Mouse (Mus musculus) cerebellum, adult 11-12 months (tissue): Measurements from ENCODE around the gene Nppb.

Experiments
- DNase-seq: peaks from one replicate; pipeline ENCODE4 v3.0.0; 2022

Gene Nppb

DNA sequence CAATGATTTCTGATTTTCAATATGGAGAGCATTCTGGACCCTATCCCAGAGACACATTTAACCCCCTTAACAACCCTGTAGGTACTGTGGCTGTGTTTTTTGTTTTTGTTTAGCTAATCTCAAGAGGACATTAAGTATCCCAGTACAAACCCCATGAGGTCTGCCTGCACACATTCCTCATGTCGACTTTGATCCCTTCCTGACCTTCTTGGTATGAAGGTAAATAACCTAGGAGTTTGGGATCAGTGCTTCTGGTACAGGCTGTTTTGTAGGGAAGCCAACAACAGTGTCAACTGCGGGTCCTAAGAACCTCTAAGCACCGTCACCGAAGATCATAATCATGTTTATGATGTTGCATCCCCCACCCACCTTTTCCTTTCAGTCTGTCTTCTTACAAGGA is 7.9 kb upstream of the Nppb start:
- DNase-seq, result no peak

DNA sequence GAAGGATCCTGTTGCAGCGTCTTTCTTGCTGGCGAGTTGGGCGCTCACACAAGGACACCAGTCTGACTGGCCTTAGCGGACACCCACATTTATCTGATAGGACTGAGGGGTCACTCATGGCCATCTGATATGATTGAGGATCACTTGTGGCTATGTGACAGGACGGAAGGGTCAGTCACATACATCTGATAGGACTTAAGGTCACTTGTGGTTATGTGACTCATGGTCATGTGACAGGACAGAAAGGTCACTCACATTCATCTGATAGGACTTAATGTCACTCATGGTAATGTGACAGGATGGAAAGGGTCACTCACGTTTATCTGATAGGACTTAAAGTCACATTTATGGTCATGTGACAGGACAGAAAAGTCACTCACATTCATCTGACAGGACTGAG is 7.2 kb upstream of the Nppb start:
- DNase-seq, result no peak

GRCm38 (mm10) chr4:147979441-147979860 is 6.1 kb upstream of the Nppb start:
- DNase-seq, result no peak

- DNase-seq, result no peak
These were observed 8.0 kb downstream of the Nppb start for GRCm38 (mm10) chr4:147993571-147994095.

DNA sequence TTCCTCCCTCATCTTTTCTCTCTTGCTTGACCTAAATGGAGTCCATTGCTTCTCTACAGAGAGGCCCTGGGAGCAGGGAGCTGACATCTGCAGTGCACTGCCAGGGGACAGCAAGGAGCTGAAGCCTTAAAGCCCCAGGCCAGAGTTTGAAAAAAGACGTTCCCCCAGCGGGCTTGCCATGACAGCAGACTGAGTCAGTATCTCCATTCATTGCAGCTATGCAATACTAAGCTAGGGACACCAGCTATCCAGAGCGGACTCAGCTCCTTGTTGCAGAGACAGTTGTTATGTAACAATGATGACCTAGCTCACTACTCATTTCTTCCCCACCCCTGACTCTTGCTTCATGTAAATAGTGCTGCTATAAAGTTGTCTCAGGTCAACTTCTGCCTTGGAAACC is 9.7 kb downstream of the Nppb start:
- DNase-seq, result no peak

- DNase-seq, result no peak
These were observed 14.7 kb downstream of the Nppb start, which contains the start of gene Nppa for GRCm38 (mm10) chr4:148000202-148000772. Gene Nppa, plus strand, starts transcription at chr4:148000722.

DNA sequence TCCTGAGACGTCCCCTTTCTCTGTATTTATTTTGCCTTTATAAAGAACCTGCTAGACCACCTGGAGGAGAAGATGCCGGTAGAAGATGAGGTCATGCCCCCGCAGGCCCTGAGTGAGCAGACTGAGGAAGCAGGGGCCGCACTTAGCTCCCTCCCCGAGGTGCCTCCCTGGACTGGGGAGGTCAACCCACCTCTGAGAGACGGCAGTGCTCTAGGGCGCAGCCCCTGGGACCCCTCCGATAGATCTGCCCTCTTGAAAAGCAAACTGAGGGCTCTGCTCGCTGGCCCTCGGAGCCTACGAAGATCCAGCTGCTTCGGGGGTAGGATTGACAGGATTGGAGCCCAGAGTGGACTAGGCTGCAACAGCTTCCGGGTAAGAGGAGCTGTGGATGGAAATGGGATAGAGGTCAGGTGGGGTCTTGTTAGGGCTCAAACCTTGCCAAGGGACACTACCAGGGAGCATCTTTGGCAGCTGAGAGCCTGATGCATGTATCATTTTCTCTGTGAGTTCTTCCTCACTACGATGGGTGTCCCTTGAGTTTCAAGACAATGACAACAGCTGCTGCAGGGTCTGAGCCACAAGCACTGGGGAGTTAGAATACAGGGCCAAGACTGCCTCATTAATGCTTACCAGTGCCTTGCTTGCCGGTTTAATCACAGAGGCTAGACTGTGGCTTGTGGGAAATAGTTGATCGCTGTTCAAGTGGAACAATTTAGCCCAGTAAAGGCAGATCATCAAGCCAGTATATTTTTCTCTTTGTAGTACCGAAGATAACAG is 15.6 kb downstream of the Nppb start:
- no peak for DNase-seq

DNA sequence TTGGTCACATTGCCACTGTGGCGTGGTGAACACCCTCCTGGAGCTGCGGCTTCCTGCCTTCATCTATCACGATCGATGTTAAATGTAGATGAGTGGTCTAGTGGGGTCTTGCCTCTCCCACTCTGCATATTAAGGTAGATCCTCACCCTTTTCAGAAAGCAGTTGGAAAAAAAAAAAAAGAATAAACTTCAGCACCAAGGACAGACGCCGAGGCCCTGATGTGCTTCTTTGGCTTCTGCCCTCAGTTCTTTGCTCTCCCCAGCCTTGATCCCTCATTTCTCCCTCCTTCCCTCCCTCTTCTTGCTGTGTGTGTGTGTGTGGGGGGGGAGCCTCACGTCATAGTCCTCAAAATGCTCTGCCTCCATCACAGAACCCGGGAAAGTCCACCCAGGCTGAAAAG is 16.3 kb downstream of the Nppb start:
- no peak for DNase-seq

- no peak for DNase-seq
These were observed 18.8 kb downstream of the Nppb start for GRCm38 (mm10) chr4:148004361-148004760.

- no peak for DNase-seq
These were observed 22.8 kb downstream of the Nppb start for GRCm38 (mm10) chr4:148008412-148008811.

DNA sequence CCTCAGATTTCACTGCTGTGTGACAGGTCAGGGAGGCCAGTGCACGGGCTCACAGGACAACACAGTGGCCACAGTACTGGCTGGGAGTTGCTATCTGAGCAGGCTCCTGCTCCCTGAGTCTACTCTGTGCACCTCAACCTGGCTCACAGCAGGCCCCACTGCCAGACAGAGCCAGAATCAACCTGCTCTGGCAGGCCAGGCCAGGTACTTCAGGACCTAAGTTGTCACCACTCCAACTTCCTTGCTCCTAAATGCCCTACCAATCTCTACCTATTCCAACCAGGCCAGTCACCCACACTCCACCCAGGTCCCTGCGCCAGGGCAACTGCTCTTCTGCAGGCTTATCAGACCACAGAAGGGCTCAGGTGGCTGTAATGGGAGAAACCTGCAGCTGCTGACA is 24.1 kb downstream of the Nppb start:
- no peak for DNase-seq

DNA sequence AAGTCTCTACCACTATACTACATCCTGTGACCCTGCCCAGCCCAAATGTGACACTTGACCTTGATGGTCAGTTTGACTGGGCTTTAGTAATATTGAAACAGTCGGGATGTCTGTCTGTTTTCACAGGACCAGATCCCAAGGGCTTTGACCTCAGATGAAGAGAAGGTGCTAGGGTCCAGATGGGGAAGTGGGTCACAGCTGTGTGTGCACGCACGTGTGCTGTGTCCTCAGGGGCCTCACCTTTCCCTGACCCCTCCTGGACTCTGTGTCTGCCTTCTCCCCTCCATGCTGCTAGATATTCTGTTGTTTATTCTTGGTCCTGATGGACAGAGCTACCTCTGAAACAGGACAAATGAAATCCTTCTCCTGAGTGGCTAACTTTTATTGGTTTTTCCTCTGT is 25.7 kb downstream of the Nppb start:
- no peak for DNase-seq

GRCm38 (mm10) chr4:148012216-148012615 is 26.6 kb downstream of the Nppb start:
- DNase-seq, result no peak

DNA sequence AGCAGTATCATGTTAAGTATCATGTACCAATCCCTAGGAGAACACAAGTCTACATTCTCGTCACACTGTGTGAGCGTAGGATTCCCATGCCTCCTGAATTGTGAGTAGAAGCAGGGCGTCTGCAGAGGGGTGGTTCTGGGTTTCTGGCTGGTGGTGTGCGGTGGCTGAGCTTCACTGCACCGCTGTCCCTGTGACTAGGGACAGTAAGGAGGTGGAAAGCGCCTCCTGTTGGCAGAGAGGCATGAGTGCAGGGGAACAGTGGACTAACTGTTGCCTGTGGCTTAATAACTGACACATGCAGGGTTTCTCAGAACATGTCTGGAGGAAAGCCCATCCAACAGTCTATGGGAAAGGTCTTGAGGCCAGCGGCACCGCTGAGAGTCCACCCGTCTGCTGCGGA is 29.8 kb downstream of the Nppb start:
- DNase-seq, result no peak

DNA sequence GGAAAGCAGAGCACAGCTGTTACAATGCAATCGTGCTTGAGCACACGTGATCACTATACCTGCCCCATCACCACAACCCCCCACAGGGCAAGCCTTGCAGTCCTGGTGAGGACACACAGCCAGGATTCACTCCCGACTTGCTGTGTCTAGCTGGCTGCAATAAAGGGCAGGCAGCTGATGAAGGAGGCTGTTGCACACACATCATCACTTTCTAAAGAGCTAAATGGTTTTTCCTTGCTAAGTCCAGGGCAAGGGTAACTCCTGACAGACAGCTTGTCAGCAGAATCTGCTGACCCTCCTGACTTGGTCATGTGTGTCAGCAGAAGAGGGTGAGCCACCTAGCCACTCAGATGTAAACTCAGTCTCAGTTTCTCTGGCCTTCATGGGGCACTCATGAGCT is 31.4 kb downstream of the Nppb start:
- DNase-seq, result no peak

- DNase-seq, result no peak
These were observed 32.8 kb downstream of the Nppb start for GRCm38 (mm10) chr4:148018410-148018809.

GRCm38 (mm10) chr4:148024003-148024402 is 38.4 kb downstream of the Nppb start:
- no peak for DNase-seq

GRCm38 (mm10) chr4:148029297-148029696 is 43.7 kb downstream of the Nppb start:
- DNase-seq, result no peak

DNA sequence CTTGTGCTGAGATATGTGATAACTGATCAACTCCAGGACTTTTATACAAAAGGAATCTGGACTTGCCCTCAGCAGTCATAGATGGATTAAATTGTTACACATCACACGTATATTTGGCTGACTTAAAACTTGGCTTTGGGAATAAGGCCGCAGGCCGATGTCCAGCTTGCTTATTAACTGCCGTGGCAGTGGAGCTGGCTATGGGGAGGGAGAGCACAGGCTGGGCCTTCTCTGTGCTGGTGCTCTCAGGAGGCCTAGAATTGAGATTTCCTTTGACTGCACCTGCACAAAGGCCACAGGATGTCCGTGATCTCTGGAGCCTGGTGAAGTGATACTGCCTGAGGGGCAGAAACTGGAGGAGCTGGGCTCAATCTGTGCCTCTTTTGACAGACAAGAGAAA is 44.9 kb downstream of the Nppb start:
- no peak for DNase-seq

DNA sequence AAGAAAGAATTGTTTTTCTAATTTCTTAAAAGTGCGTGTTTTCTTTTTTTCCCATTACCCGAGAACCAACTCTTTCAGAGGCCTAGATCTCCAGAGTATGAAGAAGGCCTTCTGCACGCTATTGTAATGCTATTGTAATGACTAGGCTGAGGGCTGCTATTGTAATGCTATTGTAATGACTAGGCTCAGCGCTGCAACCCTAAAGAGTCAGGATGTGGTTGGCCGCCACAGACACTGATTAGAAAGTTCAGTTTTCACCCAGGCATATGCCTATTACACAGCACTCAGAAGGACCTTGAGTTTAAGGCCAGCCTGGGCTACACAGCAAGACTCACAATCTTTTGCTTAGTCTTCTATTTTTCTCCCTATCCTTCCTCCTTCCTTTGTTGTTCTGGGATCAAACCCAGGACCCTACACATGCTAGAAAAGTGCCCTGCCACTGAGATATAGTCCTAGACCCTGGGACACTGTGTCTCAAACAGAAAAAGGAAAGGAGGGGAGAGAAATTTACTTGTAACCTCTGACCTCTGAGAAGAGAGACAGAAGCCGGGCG is 48.3 kb downstream of the Nppb start:
- no peak for DNase-seq

GRCm38 (mm10) chr4:148035440-148035839 is 49.9 kb downstream of the Nppb start:
- no peak for DNase-seq
